Mouse (Mus musculus) brown adipose tissue, adult 24 weeks (tissue): ENCODE measurements at regions not wholly inside any gene's neighbourhood (a gene's known extent, or its start where the extent isn't known, plus 50 kb on each side); places are given as distances from the start of the nearest gene placed in this dataset.

Source experiments
- H3K27ac ChIP-seq: fragments of 200-500 bp; replicated peaks from 2 replicates; pipeline ENCODE4 v1.5.1; 2012; ENCODE audit warnings: low read depth, mild to moderate bottlenecking, low read length
- H3K4me1 ChIP-seq: fragments of 200-500 bp; 2 replicates; pipeline ENCODE4 v1.6.1; 2012; ENCODE audit warnings: low read length, mixed read lengths; ENCODE audit not compliant: control insufficient read depth, insufficient read depth, insufficient read length
- H3K4me3 ChIP-seq: fragments of 200-500 bp; 2 replicates; pipeline ENCODE4 v1.5.1; 2012; ENCODE audit warnings: low read depth, mild to moderate bottlenecking, low read length, moderate library complexity; ENCODE audit not compliant: insufficient read depth

GRCm38 (mm10) chr7:72362690-72363089 is 56.3 kb upstream of the Mctp2 start:
- no peak overlapping the region for H3K27ac ChIP-seq
- no peaks in the 10 kb centered on the region for H3K4me1 ChIP-seq
- H3K4me3 ChIP-seq, result no peak overlapping the region

DNA sequence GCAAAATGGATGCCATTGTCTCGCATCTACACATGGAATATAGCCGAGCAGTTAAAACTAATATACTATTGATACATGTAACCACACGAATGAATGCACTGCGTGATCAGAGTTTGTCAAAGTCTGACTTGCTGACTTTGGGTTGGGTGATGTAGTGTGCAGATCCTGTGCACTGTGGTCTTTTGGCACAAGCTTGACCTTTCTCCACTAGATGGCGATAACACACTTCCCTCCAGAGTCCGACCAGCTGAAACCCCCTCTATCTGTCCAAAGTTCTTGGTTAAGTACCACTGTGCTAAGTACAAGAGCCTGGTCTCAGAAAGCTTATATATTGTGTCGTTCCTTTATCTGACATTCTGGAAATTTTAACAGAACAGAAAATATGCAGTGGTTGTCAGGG is 84.9 kb upstream of the Mctp2 start:
- no peaks in the 10 kb centered on the region for H3K4me1 ChIP-seq
- H3K27ac ChIP-seq, result no peak overlapping the region

GRCm38 (mm10) chr7:72400056-72400455 is 93.6 kb upstream of the Mctp2 start:
- Histone ChIP-seq H3K4me1 (no peaks in the 10 kb centered on the region), H3K27ac (no peak overlapping the region), H3K4me3 (no peak overlapping the region)

More for the DNA sequence above, 84.9 kb upstream of the Mctp2 start:
- H3K4me3 ChIP-seq, result no peak overlapping the region

GRCm38 (mm10) chr7:72406131-72406530 is 99.7 kb upstream of the Mctp2 start:
- no peaks in the 10 kb centered on the region for H3K4me1 ChIP-seq
- H3K4me3 ChIP-seq, result no peak overlapping the region
- no peak overlapping the region for H3K27ac ChIP-seq

- no peaks in the 10 kb centered on the region for H3K4me1 ChIP-seq
- no peak overlapping the region for H3K4me3 ChIP-seq
Observed at GRCm38 (mm10) chr7:72408409-72408986, 102.1 kb upstream of the Mctp2 start.

DNA sequence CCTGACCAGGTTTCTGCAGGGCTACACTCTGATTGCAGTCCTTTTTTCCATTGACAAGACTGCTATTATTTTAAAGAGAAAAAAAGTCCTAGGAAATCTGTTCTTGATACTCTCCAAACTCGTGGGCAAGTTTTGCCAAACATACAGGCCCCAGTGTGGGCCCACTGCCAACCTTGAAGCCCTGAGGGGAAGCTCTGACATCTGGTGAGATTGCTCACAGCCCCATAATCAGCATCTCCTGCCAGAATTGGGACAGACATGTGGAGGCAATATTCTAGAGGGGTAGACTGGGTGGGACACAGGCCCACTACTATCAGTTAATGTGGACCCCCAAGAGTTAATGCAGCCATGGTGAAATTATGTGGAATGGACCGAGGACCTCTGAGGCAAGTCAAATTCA is 132.1 kb upstream of the Mctp2 start:
- Histone ChIP-seq H3K27ac (no peak overlapping the region), H3K4me3 (no peak overlapping the region), H3K4me1 (no peaks in the 10 kb centered on the region)

More at GRCm38 (mm10) chr7:72408409-72408986, 102.1 kb upstream of the Mctp2 start:
- no peak overlapping the region for H3K27ac ChIP-seq

DNA sequence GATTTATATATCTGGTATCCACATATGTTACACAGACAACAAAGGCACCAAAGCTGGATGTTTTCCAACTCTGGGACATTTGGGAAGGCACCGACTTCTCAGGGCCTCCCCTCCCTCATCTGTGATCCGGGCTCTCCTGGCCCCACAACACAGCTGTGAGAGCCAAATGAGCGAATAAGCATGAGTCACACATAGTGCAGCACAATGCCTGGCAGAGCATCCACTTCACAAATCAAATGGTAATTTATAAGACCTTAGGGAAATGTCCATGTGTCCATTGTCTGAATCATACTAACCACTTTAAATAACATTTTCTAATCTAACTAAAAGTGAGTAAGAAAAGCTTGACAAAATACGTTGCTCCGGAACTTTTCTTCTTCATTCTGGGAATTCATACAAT is 135.6 kb upstream of the Mctp2 start:
- no peak overlapping the region for H3K4me3 ChIP-seq
- H3K27ac ChIP-seq, result no peak overlapping the region
- no peaks in the 10 kb centered on the region for H3K4me1 ChIP-seq

DNA sequence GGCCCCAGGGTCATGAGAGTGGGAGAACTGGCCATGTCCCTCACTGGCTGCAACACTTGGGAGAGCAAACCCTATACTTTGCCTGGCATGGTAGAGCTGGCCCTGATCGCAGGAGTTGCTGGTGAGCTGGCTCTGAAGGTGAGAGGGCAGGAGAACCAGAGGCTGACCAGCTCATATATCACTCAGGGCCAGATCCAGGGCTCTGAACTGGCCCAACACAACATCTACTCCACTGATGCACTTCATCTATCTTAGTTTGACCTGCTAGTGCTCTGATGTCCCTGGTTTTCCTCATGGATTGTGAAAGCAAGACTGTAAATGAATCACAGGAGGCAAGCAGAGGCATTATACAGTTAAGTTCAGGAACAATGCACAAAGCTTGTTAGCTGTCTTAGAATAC is 137.6 kb upstream of the Mctp2 start:
- no peaks in the 10 kb centered on the region for H3K4me1 ChIP-seq
- no peak overlapping the region for H3K27ac ChIP-seq
- no peak overlapping the region for H3K4me3 ChIP-seq

DNA sequence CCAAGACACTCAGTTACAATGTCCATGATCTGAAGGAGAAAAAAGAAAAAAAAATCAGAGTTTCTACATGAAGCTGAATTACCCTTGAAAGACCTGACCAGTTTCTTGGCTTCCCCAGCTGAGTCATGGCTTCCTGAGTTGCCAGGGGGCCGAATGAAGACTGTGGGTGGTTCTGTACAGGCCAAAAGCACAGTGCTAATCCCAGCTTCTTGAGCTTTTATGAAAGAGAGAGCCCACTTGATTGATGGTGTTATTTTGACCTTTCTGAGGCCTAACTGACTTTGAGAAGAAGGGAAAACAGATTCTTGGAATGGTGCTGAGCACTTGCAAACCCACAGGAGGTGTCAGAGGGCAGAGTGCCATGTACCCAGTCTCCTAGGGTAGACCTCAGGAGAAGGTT is 138.4 kb upstream of the Mctp2 start:
- H3K4me3 ChIP-seq, result no peak overlapping the region
- no peaks in the 10 kb centered on the region for H3K4me1 ChIP-seq
- H3K27ac ChIP-seq, result no peak overlapping the region

DNA sequence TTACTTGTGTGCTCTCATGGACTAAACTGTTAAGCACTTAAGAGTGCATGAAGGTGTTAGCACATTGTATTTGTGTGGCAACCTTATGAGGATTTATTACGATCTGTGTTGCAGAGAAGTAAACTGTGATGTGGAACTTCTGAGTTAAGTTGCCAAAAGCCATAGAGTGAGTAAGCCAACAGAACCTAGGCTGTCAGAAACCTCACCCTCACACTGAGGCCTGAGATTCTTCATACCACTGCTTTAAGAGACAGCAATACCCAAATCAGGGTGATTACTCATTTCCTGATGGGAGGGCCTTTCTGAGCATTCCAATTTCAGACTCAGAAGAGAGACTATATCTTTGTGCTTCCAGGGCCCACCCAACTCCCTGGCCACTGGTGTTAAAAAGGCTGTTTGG is 140.5 kb upstream of the Mctp2 start:
- Histone ChIP-seq H3K4me3 (no peak overlapping the region), H3K27ac (no peak overlapping the region), H3K4me1 (no peaks in the 10 kb centered on the region)

GRCm38 (mm10) chr7:72462978-72463377 is 156.6 kb upstream of the Mctp2 start:
- Histone ChIP-seq H3K4me3 (no peak overlapping the region), H3K27ac (no peak overlapping the region), H3K4me1 (no peaks in the 10 kb centered on the region)

- no peak overlapping the region for H3K4me3 ChIP-seq
- H3K4me1 ChIP-seq, result no peaks in the 10 kb centered on the region
- H3K27ac ChIP-seq, result no peak overlapping the region
Observed at GRCm38 (mm10) chr7:72464658-72465057, 158.2 kb upstream of the Mctp2 start.

- Histone ChIP-seq H3K27ac (no peak overlapping the region), H3K4me3 (no peak overlapping the region)
Observed at GRCm38 (mm10) chr7:72469691-72470090, 163.3 kb upstream of the Mctp2 start.

DNA sequence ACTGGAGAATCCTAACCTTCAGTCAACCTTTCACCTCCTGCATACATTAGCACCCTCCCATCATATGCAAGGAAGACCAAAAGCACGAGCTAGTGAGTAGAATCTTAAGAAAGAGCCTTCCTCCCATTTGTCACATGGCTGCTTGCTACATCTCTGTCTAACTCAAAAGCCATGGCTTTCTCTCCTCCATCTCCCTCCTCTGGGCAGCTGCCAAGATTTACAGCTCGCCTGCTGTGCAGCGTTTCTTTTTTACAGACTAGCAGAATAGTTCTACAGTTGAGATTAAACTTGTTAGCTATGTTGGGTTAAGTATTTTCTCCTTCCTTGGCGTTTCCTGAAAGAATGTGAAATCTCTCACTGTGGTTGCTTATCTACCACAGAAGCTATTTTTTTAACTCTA is 168.3 kb upstream of the Mctp2 start:
- H3K4me3 ChIP-seq, result no peak overlapping the region
- no peak overlapping the region for H3K27ac ChIP-seq
- no peaks in the 10 kb centered on the region for H3K4me1 ChIP-seq

More at GRCm38 (mm10) chr7:72469691-72470090, 163.3 kb upstream of the Mctp2 start:
- no peaks in the 10 kb centered on the region for H3K4me1 ChIP-seq

- Histone ChIP-seq H3K4me1 (no peaks in the 10 kb centered on the region), H3K4me3 (no peak overlapping the region), H3K27ac (no peak overlapping the region)
Observed at GRCm38 (mm10) chr7:72478936-72479335, 172.5 kb upstream of the Mctp2 start.

DNA sequence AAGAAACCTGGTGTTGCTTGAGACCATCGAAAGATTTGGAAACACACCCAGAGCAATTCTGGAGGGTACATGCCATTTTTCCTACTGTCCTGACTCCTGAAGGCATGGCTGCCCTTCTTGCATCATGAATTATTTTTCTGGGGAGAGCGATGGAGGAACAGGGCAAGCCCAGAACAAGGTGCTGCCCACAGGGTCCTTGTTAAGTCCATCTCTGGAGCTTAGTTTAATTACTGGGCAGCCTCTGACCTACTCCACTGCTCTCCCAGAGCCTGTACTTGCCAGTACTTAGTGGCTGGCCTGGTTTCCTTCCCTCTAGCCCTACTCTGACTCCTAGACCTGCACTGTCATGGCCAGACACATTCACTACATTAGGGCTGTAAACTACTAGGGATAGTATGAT is 174.9 kb upstream of the Mctp2 start:
- Histone ChIP-seq H3K27ac (no peak overlapping the region), H3K4me3 (no peak overlapping the region), H3K4me1 (no peaks in the 10 kb centered on the region)

DNA sequence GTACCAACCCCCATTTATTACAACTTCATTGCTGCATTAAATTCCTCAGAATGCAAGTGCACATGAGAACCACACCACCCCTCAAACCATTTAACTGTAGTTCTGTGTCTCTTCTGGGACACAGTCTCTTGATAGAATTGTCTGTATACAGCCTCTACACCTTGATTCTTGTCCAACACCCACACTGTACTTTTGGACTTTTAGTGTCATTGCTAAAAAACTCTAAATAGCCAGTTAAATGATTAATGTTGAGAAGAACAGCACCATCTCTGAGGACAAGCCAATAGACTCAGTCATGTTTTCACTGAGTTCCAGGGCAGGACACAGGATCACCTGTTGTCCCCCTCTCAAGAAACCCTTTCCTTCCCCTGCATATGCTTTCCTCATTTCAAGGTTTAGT is 183.8 kb upstream of the Mctp2 start:
- no peak overlapping the region for H3K27ac ChIP-seq
- no peaks in the 10 kb centered on the region; the same call in 1 of the 2 replicates for H3K4me1 ChIP-seq
- no peak overlapping the region for H3K4me3 ChIP-seq
